Mouse (Mus musculus) spleen, postnatal 10 days (tissue): ENCODE results near the gene Olfr1269.

Experiments used
- DNase-seq, 2 experiments: peaks; one replicate each; pipeline ENCODE4 v3.0.0; 2021 to 2022; ENCODE audit warnings: low spot score in 2 of 2

The Olfr1269 gene

GRCm38 (mm10) chr2:90121312-90121711 is at the start of gene Olfr1269:
Gene Olfr1269 (minus strand): TSS chr2:90121412.
- DNase-seq: no peak

DNA sequence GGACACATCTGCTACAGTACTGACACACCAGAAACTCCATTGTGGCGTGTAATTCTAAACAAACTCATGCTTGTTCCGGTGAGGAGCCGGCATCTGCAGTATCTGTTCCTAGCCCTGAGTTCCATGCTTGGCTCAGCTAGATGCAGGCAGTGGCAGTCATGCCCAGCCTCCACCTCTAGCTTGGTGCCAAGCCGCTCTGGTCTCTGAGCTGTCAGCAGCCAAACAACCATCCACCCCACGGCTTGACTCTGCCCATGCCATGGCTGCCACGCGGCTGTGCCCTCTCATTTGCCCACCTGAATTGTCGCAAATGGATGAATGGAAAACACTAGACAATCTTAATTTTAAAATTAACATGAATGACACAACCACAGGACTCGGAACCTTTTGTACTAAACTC is 32.7 kb upstream of the Olfr1269 start:
- DNase-seq: no peak

DNA sequence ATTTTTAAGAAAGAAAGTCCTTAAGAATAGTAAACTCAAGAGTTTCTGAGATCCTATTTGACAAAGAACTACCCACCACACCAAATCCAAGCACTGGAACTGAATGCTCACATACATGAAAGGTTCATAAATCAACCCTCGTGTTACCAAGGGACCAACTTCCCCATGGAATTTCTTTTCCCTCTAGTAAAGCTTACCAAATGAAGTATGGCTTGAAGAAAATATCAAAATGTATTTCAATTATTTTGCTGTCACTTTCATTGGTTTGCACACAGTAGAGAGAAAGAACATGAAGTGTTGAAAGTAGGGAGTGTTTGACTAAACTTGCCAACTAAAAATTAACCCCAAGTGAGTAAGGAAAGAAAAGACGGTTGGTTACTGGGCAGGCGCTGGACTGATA is 31.8 kb upstream of the Olfr1269 start, which contains the start of gene Olfr1270:
Olfr1270 (minus strand) TSS at position 101 of the 400 bp plus-strand sequence.
- DNase-seq: no peak

GRCm38 (mm10) chr2:90142196-90142595 is 21.0 kb upstream of the Olfr1269 start, which contains the start of gene Olfr32:
Gene Olfr32 (minus strand): TSS chr2:90142296.
- DNase-seq: no peak

DNA sequence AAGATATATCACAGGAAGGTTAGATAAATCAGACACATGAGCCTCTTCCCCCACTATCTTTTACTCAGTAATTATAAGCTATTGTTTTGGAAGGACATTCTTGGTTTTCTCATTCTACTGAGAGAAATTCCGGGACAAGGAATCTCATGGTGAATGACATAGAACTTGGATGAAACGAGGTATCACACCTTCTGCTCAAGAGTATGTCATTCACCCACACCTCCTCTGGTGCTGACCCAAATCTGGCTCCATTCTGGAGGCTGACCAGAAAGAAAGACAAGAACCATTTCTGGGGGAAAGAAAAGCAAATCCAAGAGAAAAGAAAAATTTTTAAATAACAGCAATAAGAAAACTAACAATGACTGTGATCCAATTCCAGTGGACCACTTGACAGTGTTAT is 51.1 kb downstream of the Olfr1269 start:
- no peak for DNase-seq
